Mouse (Mus musculus): ENCODE measurements around the gene Fam173a. TPM values are rescaled to one million over a fixed set of nuclear protein-coding genes. Genes with fewer than 3 reads are reported as not detected.

Fam173a gene
- total RNA-seq, 2 experiments from 2014 or later, result 92.7 to 99.1 TPM

DNA sequence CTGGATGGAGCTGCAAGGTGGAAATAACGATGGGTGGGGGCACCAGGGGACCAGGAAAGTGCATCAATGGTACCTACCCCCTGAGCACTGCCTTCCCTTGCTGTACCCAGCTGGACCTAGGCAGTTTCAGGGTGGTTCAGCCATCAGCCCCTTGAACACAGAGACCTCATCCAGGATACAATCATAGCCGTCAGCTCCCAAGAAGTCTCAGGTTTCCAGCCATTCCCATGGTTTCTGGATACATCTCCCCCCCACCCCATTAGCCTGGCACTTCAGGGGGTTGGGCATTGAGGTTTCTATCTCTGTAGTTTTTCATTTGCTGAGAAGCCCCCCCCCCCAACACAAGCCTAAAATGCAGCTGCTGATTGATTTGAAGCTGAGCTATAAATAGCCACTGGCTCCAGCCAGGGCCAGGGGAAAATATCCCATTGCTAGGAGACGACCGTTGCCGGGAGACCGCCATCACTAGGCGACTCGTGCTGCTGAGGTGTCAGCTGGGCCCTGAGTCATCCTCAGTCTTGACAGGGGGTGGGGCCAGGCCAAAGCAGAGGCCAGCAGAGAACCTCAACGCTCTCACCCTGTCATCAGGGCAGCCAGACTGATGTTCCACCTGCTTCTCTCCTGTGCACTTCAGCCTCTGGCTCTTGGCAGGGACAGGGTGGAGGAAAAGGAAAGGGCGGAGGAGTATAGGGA, 10.3 kb upstream of the Fam173a start:
- DNase-seq (ENCODE audit: low spot score in 2 of 2), result peak; percentile 73 to 83

DNA sequence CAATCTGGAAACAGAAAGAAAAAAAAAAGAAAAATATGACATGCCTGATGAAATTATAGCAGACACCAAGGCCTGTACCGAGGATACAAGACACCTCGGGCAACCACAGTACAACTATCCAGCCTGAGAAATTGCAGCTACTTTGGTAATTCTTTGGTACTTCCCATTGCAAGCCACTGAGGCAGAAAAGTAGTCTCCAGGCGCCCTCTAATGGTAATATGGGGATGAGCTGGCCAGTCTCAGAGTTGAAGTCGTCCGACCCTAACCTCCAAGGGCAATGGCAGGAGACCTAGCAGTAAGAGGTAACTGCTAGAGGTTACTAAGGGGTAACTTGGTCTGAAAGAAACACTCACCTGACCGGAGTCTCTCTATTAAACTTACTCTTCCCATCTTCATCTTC, 8.3 kb upstream of the Fam173a start:
- peak; percentile 65 to 70 for DNase-seq (ENCODE audit: low spot score in 2 of 2)

DNA sequence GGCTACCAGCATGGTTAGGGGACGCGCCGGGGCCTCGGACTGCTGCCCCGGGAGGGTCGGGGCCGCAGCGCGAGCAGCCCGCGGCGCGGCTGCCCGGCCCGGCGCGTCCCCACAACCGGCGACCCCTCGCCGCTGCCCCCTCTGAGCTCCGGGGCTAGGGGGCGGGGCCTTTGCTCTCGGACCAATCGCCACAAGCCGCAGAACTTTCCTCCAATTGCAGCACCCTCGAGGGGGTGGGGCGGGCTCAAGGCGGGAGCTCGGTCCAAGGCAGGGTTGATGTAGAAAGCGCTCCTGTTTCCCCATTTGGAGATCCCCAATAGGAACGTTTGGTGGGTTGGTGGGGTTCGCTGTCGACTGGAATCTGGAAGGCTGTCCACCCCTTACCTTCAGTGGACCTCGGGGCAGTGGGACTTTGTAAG, 4.3 kb upstream of the Fam173a start, which contains the start of gene Metrn:
Gene Metrn (minus strand): TSS at position 186 of the 419 bp plus-strand sequence.
- DNase-seq (ENCODE audit: low spot score in 2 of 2), result peak; percentile 69 to 75

DNA sequence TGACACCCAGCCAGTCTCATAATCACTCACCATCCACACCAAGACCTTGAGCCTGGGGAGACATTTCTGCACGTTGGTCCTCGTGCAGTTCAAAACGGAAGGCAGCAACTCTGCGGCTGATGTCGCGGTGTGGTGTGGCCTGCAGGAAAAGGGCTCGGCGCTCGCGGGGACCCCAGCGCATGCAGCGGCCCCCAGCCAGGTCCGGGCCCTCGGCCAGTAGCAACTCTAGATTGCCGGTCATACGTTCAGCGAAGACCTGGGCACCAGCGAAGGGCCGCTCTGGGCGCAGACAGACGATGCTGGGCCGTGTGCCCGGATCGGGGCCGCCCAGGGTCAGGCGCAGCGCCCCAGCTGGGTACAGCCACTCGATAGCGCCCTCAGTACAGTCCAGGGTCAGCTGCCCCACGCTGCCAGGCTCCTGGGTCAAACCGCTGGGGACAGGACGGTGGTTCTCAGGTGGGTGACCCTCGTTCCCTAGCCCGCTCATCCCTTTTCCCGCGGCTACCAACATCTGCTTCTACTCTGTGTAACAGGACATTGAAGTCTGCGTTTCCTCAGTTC, 3.6 kb upstream of the Fam173a start:
- DNase-seq (ENCODE audit: low spot score in 2 of 2), result no peak

DNA sequence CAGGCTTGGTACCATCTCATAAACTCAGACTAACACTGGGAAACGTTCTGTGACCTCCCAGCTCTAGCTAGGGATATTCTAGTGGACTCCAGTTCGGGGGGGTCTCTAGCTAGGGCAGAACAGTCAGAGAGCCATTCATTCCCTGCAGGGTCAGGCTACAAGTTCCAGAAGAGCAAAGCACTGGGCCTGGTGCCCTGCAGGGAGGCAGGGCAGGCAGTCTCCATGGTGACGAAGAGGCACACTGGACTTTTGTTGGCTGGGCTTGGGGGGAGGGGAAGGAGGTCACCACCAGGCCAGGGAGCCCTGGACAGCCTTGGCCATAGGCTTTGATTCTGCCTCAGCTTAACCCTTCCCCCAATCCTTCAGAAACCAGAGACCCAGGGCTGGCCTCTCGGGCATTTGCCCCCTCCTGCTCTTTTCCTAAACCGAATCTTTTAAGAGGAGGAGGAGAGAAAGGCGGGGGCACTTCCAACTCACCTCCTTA, 3.0 kb upstream of the Fam173a start, which contains the start of gene AC134908.4:
Gene AC134908.4 (minus strand): TSS at position 51 of the 484 bp plus-strand sequence.
- peak in 1 of 2 experiments; percentile 49 for DNase-seq (ENCODE audit: low spot score in 2 of 2)

DNA sequence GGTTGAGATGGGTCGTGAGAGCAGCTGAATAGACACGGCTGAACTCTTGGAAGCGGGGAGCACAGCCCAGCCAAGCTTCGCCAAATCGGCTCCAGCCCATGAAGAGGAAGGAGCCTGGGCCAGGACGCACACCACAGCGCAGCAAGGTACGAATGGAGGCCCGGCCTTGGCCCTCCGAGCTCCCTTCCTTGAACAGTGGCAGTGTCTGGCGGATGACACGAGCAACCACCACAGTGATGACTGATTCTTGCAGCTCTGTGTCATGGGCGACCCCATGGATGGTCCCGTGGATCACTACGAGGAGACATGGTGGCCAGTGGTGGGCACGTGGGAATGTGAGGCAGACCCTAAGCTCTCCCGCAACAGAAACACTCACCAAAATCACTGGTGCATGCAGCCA, 2.3 kb upstream of the Fam173a start:
- DNase-seq (ENCODE audit: low spot score in 2 of 2), result no peak

DNA sequence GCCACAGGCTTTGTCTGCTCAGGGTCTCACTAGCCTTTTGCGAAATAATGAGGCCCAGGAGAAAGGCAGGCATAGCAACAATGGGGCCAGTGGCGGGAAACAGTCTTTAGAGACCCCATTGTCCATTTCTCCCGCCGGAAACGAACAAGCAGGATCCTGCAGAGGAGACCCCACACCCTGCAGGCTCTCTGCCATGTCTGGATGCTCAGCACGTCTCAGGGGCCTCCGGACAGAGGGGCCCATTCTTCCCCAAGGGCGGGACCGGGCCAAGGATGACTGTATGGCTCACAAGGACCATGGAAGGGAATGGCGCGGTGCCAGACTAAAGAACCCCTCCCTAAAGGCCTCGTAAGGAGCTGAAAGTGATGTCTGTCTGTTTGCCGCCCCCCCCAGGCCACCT, 1.5 kb upstream of the Fam173a start:
- DNase-seq (ENCODE audit: low spot score in 2 of 2), result no peak

DNA sequence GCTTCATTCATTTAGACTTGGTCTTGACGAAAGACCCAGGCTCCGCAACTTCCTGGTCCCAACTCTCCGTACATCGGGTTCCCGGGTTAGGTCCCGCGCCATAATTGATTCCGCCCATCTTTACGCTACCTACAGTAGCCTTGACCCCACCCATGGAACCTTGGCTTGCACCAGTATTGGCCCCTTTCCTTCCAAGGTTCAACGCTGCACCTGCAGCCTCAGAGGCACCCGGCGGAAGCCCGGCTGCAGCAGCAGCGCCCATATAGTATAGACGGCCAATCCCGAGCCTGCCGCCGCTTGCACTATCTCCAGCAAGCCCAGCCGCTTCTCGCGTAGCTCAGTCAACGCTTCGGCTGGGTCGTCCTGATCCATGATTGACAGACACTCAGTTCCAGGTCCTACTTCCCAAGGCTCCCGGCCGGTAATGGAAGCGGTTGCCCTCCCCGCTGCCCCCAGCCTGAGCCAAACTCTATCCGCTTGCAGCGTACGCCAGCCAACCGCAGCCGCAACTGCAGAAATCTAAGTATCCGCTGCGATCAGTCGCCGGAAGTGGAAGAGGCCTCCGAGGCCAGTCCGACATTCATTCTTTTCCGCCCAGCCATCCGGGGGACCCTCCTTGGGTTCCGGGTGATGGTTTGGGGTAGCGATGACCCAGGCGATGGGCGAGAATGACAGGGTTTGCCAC, 716 bp downstream of the Fam173a start:
- DNase-seq (ENCODE audit: low spot score in 2 of 2), result peak; percentile 85 to 87

DNA sequence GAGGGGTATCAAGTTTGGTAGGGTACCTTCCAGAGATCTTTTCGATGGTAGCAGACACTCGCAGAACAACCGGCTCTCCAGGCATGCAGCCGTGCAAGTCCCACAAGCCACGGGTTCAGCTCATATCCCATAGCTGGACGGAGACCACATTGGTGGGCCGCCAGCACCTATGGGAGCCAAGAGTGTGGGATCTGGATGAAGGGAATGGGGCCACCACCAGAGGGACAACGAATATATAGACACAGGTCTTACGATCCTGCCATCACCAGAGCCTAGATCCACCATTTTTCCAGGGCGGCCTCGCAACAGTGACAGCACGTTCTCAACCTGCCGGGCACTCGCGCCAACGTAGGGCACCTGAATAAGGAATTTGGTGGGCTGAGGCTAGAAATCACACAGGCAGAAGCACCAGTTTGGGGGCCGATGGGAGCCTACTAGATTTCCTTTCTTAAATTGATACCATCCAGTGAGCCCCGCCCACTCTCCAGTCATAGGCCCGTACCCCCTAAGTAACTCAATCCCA, 1.3 kb downstream of the Fam173a start:
- no peak for DNase-seq (ENCODE audit: low spot score in 2 of 2)

DNA sequence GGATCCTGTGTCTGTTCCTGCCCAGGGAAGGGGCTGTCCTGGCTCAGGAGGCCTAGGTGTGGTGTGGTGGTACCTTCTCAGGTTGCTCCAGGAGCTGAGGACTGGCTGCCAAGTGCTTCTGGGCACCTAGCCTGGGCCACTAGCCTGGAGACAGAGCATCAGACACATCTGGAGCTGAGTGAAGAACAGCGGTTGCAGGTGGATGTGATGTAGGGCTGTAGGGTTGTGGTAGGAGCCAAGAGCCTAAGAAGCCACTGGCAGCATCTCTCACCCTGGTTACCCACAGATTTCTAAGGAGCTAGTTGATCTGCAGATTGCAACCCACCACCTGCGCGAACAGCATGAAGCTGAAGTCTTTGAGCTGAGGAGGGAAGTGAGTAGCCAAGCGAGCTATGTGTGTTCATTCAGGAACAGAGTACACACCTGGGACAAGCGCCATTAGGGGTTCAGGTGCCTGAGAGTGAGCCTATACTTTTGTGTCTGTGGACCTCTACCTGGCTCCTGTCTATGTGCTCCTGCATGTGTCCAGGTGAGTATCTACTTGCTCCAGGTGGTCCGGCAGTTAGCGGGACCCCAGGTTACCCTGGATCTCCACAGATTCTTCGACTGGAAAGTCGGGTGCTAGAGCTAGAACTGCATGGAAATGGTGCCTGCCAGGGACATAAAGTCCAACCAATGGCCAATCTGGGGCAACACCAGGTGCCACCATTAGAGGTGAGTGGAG, 5.8 kb downstream of the Fam173a start:
- DNase-seq (ENCODE audit: low spot score in 2 of 2), result no peak

DNA sequence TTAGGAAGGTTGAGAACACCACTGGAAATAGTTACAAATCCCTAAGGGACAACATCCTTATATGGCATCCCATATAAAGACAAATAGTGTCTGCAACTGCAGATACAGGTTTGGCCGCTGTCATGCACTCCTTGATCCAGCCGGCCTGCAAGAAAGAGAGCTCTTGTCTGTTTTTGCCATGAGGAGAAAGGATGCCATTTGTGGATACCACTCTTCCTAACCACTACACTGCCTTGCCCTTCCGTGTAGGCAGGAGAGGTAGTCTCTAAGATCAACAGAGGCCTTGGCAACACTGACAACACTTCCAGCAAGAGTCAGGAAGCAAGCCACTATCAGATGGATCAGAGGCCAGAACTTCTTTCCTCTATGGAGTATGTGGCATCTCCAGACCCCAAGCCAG, 6.4 kb downstream of the Fam173a start, which contains the start of gene Ccdc78:
Gene Ccdc78 (plus strand): TSS at position 301 of the 400 bp plus-strand sequence.
- no peak for DNase-seq (ENCODE audit: low spot score in 2 of 2)

DNA sequence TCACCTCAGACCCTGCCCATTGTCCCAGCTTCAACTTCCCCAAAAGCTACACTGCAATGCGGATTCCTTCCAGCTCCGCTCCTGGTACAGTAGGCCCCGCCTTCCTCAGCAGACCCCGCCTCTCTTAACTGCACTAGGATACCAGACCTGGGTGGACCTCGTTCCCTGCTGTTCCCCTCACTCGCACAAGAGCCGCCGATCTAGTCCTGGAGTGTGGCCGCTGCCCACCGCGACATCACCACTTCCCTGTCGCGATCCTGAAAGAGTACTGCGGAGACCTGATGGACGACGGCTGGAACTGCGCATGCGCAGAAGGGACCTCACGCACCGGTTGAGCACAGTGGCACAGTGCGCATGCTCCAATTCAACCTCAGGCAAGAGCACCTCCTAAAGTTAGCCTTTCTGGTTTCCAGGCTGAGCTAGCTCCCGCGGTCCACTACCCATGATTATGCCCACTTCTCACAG, 7.4 kb downstream of the Fam173a start, which contains the start of gene Haghl:
Gene Haghl (minus strand): TSS at position 393 of the 465 bp plus-strand sequence.
- peak; percentile 96 to 98 for DNase-seq (ENCODE audit: low spot score in 2 of 2)

DNA sequence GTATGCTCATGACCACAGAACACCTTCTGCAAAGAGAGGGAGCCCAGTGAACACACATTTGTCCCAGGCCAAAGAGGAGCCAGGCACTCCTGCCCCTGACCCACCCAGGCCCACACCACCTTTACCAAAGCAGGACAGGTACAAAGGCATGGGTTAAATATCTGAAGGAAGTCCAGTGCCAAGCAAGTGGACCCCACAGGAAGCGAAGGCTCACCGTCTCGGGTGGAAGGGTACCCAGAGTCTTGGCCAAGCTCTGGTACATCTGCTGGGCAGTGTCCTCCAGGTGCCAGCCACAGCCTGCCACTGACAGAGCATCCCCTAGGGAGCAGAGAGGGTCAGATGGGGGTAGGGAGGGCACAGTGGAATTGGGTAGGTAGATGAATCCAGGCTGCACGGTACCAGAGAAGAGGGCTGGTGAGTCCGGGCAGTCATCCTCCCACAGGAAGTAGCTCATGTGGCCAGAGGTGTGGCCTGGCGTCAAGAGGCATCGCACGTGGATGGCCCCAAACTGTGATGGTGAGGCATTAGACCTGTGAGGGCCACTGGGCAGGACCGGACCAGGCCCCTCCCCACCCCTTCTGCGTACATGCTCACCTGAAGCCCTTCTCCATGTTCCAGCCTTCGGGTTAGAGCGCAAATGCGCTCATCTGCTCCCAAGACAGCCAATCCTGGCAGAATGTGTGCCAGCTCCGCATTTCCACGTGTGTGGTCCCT, 8.7 kb downstream of the Fam173a start:
- DNase-seq (ENCODE audit: low spot score in 2 of 2), result no peak

DNA sequence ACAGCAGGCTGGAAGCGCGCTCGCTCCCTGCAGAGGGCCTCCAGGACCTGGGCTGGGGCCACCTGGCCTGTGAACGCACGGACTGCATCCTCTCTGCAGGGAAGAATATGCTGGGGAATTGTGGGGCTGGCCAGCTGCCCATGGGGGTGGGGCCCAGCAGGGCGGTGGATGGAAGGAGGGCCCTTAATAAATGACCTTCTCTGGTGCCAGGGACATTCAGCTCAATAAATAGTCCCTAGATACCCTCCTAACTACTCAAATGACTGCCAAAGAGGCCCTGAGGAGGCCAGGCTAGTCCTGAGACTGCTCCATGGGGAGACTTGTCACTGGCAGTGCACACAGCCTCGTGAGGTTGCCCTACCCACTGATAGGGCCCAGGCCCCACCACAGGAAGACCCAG, 9.6 kb downstream of the Fam173a start:
- no peak for DNase-seq (ENCODE audit: low spot score in 2 of 2)

DNA sequence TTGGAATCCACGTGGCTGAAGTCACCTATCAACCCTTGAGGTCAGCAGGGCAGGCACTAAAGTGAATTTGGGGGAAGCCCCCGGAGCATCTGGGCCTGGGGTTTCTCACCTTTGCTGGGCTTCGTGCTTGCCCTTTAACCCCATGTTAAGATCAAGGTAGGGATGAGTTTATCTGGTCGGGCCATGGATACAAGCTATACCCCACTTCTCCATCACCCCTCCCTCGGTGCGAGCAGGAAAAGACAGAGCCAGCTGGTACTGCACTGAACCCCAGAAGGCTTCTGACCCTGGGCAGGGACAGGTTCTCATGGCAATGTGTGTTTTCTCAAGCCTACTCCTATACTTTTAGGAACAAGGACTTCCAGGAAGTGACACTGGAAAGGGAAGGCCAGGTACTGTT, 11.4 kb downstream of the Fam173a start:
- DNase-seq (ENCODE audit: low spot score in 2 of 2), result no peak

DNA sequence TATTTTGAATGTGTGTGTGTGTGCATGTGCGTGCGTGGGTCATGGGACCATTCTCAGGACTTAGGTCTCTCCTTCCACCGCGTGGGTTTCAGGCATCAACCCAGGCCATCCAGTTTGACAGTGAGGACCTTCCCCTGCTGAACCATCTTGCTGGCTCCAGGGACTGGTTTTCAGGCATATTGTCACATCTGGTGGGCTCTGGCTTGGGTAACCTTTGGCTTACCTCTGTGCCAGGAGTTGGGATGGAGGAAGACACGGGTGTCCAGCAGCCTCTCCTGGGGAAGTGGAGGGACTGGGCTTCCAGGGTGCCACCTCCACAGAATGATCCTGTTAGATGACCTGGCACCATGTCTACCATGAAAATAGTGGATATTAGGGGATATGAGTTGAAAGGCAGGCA, 14.8 kb downstream of the Fam173a start:
- no peak for DNase-seq (ENCODE audit: low spot score in 2 of 2)

DNA sequence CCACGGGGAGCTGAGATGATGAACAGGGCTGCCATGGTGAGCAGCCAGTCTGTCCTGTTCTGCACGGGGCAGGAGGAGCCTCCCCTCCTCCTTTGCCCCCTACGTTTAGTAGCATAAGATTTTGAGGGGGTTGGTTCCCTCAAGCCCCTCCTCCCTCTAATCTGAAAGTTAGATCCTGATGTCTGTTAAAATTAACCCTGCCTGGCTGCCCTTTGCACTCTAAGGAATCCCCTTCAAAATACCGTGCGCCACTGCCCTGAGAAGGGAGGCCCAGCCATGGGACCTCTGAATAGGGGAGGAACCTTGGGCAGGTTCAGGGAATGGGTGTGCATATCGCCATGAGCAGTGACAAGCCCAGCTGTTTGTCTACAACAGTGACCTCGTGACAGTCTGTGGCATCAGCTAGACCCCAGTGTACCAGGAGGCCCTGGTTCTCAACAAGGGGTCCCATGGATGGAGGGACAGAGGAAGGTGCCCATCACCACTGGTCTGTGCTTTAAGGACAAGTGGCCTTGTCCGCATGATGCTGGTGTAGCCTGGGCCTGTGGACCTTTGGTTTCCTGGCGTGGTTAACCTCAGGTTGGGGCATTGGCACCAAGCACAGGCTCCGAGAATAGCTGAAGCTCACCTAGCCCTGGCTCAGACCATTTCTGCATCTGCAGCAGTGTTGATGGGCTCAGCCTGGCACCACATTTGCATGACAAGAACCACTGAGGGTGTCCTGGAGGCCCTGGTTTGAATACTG, 17.2 kb downstream of the Fam173a start:
- DNase-seq (ENCODE audit: low spot score in 2 of 2), result no peak

DNA sequence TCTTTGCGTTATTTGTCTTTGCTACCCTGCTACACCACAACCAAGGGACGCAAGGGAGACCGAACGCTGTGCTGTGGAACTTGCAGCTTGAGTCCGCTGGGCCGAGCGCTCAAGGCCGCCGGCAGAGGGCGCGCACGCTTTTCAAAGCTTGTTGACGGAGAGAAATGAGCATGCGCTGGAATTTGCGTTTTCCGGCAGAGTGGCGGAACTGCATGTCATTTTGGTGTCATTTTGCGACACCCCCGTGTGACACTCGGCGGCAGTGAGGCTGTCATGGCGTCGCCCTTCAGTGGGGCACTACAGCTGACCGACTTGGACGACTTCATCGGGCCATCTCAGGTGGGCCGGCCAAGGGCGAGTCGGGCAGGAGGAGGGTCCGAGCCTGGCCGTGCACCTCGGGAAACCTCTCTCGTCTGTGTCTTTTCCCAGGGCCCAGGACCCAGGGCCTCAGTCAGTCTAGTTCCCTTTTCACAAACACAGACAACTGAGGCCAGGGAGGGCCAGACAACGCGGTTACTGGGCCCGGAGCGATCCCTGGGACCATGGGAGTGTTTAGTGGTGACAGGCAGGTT, 19.1 kb downstream of the Fam173a start, which contains the start of gene Narfl:
Gene Narfl (plus strand): TSS at position 228 of the 572 bp plus-strand sequence.
- peak; percentile 99 for DNase-seq (ENCODE audit: low spot score in 2 of 2)

DNA sequence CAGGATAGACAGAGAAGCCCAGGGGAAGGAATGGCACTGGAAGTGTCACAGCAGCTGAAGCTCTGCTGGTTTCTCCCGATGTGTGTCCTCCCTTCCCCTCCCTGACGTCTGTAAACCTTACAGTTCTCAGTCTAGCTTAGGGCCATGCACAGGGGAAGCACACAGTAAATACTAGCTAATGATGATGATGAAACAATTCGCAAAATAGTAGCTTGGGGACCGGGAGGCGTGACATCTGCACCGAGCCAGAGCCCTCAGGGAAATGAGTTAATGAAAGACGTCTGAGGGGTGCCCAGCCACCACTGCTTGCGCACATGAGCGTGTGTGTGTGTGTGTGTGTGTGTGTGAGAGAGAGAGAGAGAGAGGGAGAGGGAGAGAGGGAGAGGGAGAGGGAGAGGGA, 23.4 kb downstream of the Fam173a start:
- DNase-seq (ENCODE audit: low spot score in 2 of 2), result no peak

All from left cerebral cortex, adult 18-20 months (tissue).